Mouse (Mus musculus) granulocyte monocyte progenitor cell, adult 5-6 weeks (primary cell): ENCODE data around the gene Hyal1. TPM values are rescaled to one million over a fixed set of nuclear protein-coding genes. Genes with fewer than 3 reads are reported as not detected.
A peak's percentile ranks its signal among the peaks of the same experiment; 100 is the strongest.

ENCODE experiments used
- ATAC-seq: replicated peaks from 2 replicates; pipeline ENCODE4 v1.8.0; 2016; ENCODE audit warnings: mild to moderate bottlenecking, moderate TSS enrichment, inconsistent platforms; ENCODE audit not compliant: poor library complexity, severe bottlenecking
- total RNA-seq, 2 experiments: library from RNA; stranded (forward) in 1 of 2; stranded (reverse) in 1 of 2; fragments of 200-712, 200-1000 nt in 1 of 2; fragments of >200 nt in 1 of 2; fragmentation: Nextera tagmentation in 1 of 2; gene quantifications; 2 replicates each; pipeline ENCODE4 v1.2.3; 2014 to 2017

The Hyal1 gene
- total RNA-seq, 2 experiments from 2014 or later: 1.0 to 1.4 TPM

GRCm38 (mm10) chr9:107590058-107590772 lies 13.5 kb downstream of the Hyal1 start:
- no peak for ATAC-seq

GRCm38 (mm10) chr9:107590773-107591060 lies 14.0 kb downstream of the Hyal1 start:
- ATAC-seq: no peak

GRCm38 (mm10) chr9:107593101-107593976 lies 16.6 kb downstream of the Hyal1 start:
- peak; percentile 47 for ATAC-seq

GRCm38 (mm10) chr9:107594281-107595062 lies 17.7 kb downstream of the Hyal1 start:
- ATAC-seq: no peak

- ATAC-seq: no peak
Observed at GRCm38 (mm10) chr9:107596619-107597569, 20.2 kb downstream of the Hyal1 start.

- ATAC-seq: no peak
Observed at GRCm38 (mm10) chr9:107598385-107598784, 21.7 kb downstream of the Hyal1 start.

- ATAC-seq: no peak
Observed at GRCm38 (mm10) chr9:107599433-107599832, 22.7 kb downstream of the Hyal1 start.

GRCm38 (mm10) chr9:107599842-107600241 lies 23.1 kb downstream of the Hyal1 start:
- ATAC-seq: no peak

GRCm38 (mm10) chr9:107600745-107601144 lies 24.0 kb downstream of the Hyal1 start:
- no peak for ATAC-seq

GRCm38 (mm10) chr9:107601275-107601674 lies 24.5 kb downstream of the Hyal1 start:
- ATAC-seq: no peak

GRCm38 (mm10) chr9:107602068-107602648 lies 25.4 kb downstream of the Hyal1 start:
- ATAC-seq: peak; percentile 86

- no peak for ATAC-seq
Observed at GRCm38 (mm10) chr9:107603251-107603650, 26.5 kb downstream of the Hyal1 start.

GRCm38 (mm10) chr9:107605041-107605661 lies 28.4 kb downstream of the Hyal1 start:
- no peak for ATAC-seq

- no peak for ATAC-seq
Observed at GRCm38 (mm10) chr9:107606591-107606990, 29.9 kb downstream of the Hyal1 start.

- ATAC-seq: no peak
Observed at GRCm38 (mm10) chr9:107607036-107607435, 30.3 kb downstream of the Hyal1 start.

GRCm38 (mm10) chr9:107607653-107608245 lies 31.0 kb downstream of the Hyal1 start:
- ATAC-seq: no peak

GRCm38 (mm10) chr9:107608741-107609432 lies 32.2 kb downstream of the Hyal1 start, which contains the start of gene Sema3b:
Sema3b (minus strand) TSS chr9:107609229.
- no peak for ATAC-seq

GRCm38 (mm10) chr9:107609433-107609830 lies 32.7 kb downstream of the Hyal1 start:
- ATAC-seq: no peak
